Mouse (Mus musculus): Measurements from ENCODE around the gene Cxcl16.
A peak's percentile ranks its signal among the peaks of the same experiment; 100 is the strongest.

Gene Cxcl16

DNA sequence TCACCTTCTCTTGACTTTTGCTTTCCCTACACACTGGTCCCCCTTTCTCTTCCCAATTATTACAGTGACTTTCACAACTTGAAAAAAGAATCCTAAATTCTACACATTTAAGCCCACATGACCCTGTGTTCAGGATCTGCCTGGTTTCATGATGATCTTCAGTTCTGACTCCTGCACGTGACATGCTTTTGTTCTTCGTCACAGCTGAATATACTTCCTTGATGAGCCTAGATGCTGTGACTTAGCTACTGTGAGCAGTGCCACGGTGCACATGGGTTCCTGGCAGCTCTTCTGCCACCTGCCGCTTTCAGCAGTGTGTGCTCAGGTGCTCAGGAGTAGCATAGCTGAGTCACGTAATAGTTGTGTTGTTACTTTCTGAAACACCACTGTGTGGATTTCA is 47.2 kb downstream of the Cxcl16 start:
- DNase-seq (ENCODE audit: low spot score in 2 of 2): no peak

DNA sequence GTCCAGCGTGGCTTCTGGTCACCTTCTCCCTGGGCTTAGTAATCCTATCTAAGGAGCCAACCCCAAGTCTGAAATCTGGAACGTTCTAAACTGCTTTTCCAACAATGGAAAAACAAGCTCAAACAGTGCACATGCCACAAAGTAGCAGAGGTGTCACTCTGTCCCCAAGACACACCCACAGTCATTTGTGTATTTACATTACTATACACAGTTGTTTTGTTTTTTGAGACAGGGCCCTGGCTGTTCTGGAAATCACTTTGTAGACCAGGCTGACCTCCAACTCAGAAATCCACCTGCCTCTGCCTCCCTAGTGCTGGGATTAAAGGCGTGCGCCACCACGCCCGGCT is 49.5 kb downstream of the Cxcl16 start:
- no peak for DNase-seq (ENCODE audit: low spot score in 2 of 2)

DNA sequence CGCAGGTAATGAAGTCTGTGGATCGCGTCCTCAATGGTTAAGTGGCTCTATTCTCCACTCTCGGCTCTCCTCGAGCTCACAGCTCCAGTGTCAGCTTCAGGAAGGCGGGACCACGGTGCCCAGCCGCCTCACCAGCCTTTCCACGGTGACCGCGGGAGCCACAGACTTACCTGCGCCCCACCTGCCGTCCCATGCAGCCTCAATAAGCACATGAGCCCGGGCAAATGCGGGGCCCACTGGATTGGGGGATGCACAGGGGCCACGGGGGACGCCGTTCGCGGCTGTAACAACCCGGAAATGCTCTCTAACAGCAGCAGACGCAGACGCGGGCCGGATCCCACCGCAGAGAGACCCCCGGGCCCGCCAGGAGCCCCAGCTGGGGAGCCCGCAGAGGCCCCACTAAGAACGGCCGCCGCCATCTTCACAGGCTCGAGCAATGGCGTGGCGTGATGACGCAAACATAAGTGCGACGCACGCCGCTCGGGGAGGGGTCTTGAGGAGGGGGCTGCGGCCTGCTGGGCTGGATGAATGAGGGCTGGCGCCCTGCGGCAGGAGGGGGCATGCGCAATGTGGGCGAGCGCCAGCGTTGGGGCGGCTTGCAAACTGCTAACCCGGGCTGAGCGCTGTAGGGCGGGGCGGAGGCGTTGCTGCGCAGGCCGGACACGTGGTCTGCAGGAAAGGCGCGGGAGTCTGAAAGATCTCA is 50.0 kb downstream of the Cxcl16 start, which contains the start of gene Pelp1:
TSS of gene Pelp1 (minus strand) at position 438 of the 703 bp plus-strand sequence.
- peak; percentile 91 to 92 for DNase-seq (ENCODE audit: low spot score in 2 of 2)
